Mouse (Mus musculus): ENCODE measurements around the gene Smad3.

DNA sequence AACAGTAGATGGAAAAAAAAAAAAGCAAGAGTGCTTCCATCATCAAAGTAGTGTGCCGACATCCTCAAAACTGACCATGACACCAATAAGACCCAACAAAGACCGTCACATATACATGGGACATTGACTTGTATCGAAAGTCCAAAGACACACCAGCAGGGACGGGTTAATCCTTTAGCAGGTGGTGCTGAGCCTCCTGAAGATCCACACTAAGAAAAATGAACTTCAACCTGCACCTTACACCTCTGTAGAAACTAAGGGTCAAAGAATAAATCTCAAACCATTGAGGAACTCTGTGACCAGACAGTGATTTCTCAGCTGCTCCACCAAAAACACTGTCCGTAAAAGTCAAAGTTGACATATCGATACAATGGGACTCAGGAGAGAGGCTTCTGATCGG lies 88.0 kb downstream of the Smad3 start:
- no peak for TF ChIP-seq CTCF (IDR thresholded peaks at IDR 0.05; ENCODE audit: insufficient read depth, low read depth, low read length)
- TF ChIP-seq POLR2A (IDR thresholded peaks at IDR 0.05; ENCODE audit: insufficient read depth, low read depth, low read length), result no peak
